Mouse (Mus musculus) activated CD4-positive, CD25-positive, alpha-beta regulatory T cell, adult 9 weeks (primary cell): Measurements from ENCODE around the gene 4930562C15Rik. TPM values are rescaled to one million over a fixed set of nuclear protein-coding genes. Genes with fewer than 3 reads are reported as not detected.

ENCODE experiments used
- polyA plus RNA-seq: library from polyadenylated mRNA; unstranded; fragments of 100-300 nt; shearing (Covaris generic); gene quantifications from one replicate; pipeline ENCODE4 v1.2.1, GENCODE M21; 2017

The 4930562C15Rik gene
- 0.53 TPM for polyA plus RNA-seq

GRCm38 (mm10) chr16:4835191-4835590 lies at the start of gene 4930562C15Rik:
Gene 4930562C15Rik, plus strand, starts transcription at chr16:4835416.

GRCm38 (mm10) chr16:4789810-4790559 lies 45.2 kb upstream of the 4930562C15Rik start, which contains the start of gene Cdip1:
Gene Cdip1, minus strand, starts transcription at chr16:4790292.

GRCm38 (mm10) chr16:4880136-4880825 lies 45.1 kb downstream of the 4930562C15Rik start, which contains the start of gene Ubald1:
Gene Ubald1, minus strand, starts transcription at chr16:4880315.

GRCm38 (mm10) chr16:4885760-4886689 lies 50.8 kb downstream of the 4930562C15Rik start, which contains the start of gene Mgrn1:
Gene Mgrn1, plus strand, starts transcription at chr16:4886249.

Other genes starting within 250 kb of the 4930562C15Rik start
- 0.62 TPM for gene Glis2, start 240.7 kb upstream of the 4930562C15Rik start, polyA plus RNA-seq
- gene Pam16, start 210.4 kb upstream of the 4930562C15Rik start, polyA plus RNA-seq = 12.5 TPM
- 1.5 TPM for gene Vasn, start 195.5 kb upstream of the 4930562C15Rik start, polyA plus RNA-seq
- 59.4 TPM for gene Dnaja3, start 195.4 kb upstream of the 4930562C15Rik start, polyA plus RNA-seq
- 163 TPM for gene Coro7, start 155.6 kb upstream of the 4930562C15Rik start, polyA plus RNA-seq
- 12.3 TPM for gene Nmral1, start 116.1 kb upstream of the 4930562C15Rik start, polyA plus RNA-seq
- 105 TPM for gene Hmox2, start 109.1 kb upstream of the 4930562C15Rik start, polyA plus RNA-seq
- 42.4 TPM for gene Cdip1, start 45.1 kb upstream of the 4930562C15Rik start, polyA plus RNA-seq
- 52.3 TPM for gene Ubald1, start 44.9 kb downstream of the 4930562C15Rik start, polyA plus RNA-seq
- 66.5 TPM for gene Mgrn1, start 50.8 kb downstream of the 4930562C15Rik start, polyA plus RNA-seq
- gene Nudt16l1, start 103.3 kb downstream of the 4930562C15Rik start, polyA plus RNA-seq = 164 TPM
- 80.4 TPM for gene Anks3, start 128.8 kb downstream of the 4930562C15Rik start, polyA plus RNA-seq
- not detected for gene Sept12, start 162.4 kb downstream of the 4930562C15Rik start, polyA plus RNA-seq
- not detected for gene Smim22, start 171.9 kb downstream of the 4930562C15Rik start, polyA plus RNA-seq
- 18.3 TPM for gene Rogdi, start 178.1 kb downstream of the 4930562C15Rik start, polyA plus RNA-seq
- gene Glyr1, start 214.4 kb downstream of the 4930562C15Rik start, polyA plus RNA-seq = 176 TPM
- gene Ubn1, start 214.6 kb downstream of the 4930562C15Rik start, polyA plus RNA-seq = 19.2 TPM